Mouse (Mus musculus) midbrain, postnatal 0 days (tissue): ENCODE data around the gene Stmn3. TPM values are rescaled to one million over a fixed set of nuclear protein-coding genes. Genes with fewer than 3 reads are reported as not detected.

Experiments used
- ATAC-seq: fragments of 200-750 bp; cut with Nextera tagmentation; 2 replicates; pipeline ENCODE4 v1.8.0; 2017; ENCODE audit warnings: moderate number of reproducible peaks, mild to moderate bottlenecking, moderate TSS enrichment, moderate library complexity; ENCODE audit not compliant: low FRiP score
- DNase-seq: peaks from one replicate; pipeline ENCODE4 v3.0.0-alpha.2; 2015; ENCODE audit warnings: low spot score
- H3K27ac ChIP-seq: fragments of 300-500 bp; sonication (generic); 2 replicates; pipeline ENCODE4 v1.5.1; 2014; ENCODE audit warnings: low read depth, mild to moderate bottlenecking, low read length, mixed read lengths
- H3K27me3 ChIP-seq: fragments of 300-500 bp; sonication (generic); 2 replicates; pipeline ENCODE4 v1.6.1; 2014; ENCODE audit warnings: low read length, control low read depth, mixed read lengths; ENCODE audit not compliant: insufficient read depth
- H3K36me3 ChIP-seq: fragments of 300-500 bp; sonication (generic); 2 replicates; pipeline ENCODE4 v1.6.1; 2014; ENCODE audit warnings: low read length, control low read depth, mixed read lengths; ENCODE audit not compliant: insufficient read depth
- H3K4me1 ChIP-seq: fragments of 300-500 bp; sonication (generic); 2 replicates; pipeline ENCODE4 v1.6.1; 2014; ENCODE audit warnings: mild to moderate bottlenecking, control low read depth, antibody characterized with exemption, low read length, mixed read lengths; ENCODE audit not compliant: insufficient read depth
- H3K4me2 ChIP-seq: fragments of 300-500 bp; sonication (generic); 2 replicates; pipeline ENCODE4 v1.6.1; 2014; ENCODE audit warnings: low read depth, mild to moderate bottlenecking, low read length, mixed read lengths; ENCODE audit not compliant: poor library complexity, severe bottlenecking
- H3K4me3 ChIP-seq: fragments of 300-500 bp; sonication (generic); 2 replicates; pipeline ENCODE4 v1.5.1; 2014; ENCODE audit warnings: low read depth, mild to moderate bottlenecking, low read length, moderate library complexity
- H3K9ac ChIP-seq: fragments of 300-500 bp; sonication (generic); replicated peaks from 2 replicates; pipeline ENCODE4 v1.6.1; 2014; ENCODE audit warnings: mild to moderate bottlenecking, low read length, moderate library complexity, mixed read lengths; ENCODE audit not compliant: poor library complexity, severe bottlenecking
- H3K9me3 ChIP-seq: fragments of 300-500 bp; sonication (generic); 2 replicates; pipeline ENCODE4 v1.6.1; 2016; ENCODE audit warnings: low read length, control low read depth
- CTCF ChIP-seq: IDR thresholded peaks from 2 replicates; pipeline ENCODE4 v1.5.1; 2016; ENCODE audit warnings: antibody characterized with exemption, mild to moderate bottlenecking
- WGBS: fragments of 180-500 bp; shearing (Covaris S2); extraction: QIAGEN DNeasy Blood & Tissue Kit; methylation state at CpG from one replicate; pipeline ENCODE4 v1.1.7; 2014; 5-methylcytosine and 5-hydroxymethylcytosine counted together
- polyA plus RNA-seq: library from polyadenylated mRNA; unstranded; fragments of >200 nt; fragmentation: Nextera tagmentation; extraction: Ambion mirVana; gene quantifications from 2 replicates; pipeline ENCODE4 v1.2.1, GENCODE M21; 2015
- total RNA-seq: library from RNA; depleted of rRNA; stranded (reverse); fragments of >200 nt; gene quantifications from 2 replicates; pipeline ENCODE4 v1.2.3, GENCODE M21; 2014

The Stmn3 gene
- total and polyA plus RNA-seq, 2 experiments from 2014 or later: 1,471 to 1,883 TPM

DNA sequence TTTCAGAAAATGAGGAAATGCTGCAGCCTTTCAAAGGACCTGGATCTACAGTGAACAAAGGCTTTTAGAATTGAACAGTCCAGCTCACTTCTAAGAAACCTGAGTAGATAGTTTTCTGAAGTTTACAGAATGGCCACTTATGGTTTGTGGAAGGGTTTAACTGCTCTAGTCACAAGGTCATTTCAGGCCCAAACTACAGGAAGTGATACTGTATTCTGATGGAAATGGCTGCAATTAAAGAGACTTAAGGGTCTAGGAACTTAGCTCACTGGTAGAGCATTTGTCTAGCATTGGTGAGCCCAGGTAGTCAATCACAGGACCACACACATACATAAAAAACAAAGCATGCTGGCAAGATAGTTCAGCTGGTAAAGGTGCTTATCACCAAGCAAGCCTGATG, 18.2 kb upstream of the Stmn3 start:
- TF ChIP-seq CTCF: no peak
- Histone ChIP-seq H3K4me1 (no peaks in the 10 kb centered on the region), H3K27ac (no peak overlapping the region), H3K9ac (no peak overlapping the region), H3K36me3 (peaks cover 53% of the 10 kb centered on the region), H3K4me2 (no peak overlapping the region), H3K4me3 (no peak overlapping the region), H3K27me3 (no peaks in the 10 kb centered on the region), H3K9me3 (no peaks in the 10 kb centered on the region)
- DNase-seq: no peak
- ATAC-seq: no peak

- no peak overlapping the region for H3K4me2 ChIP-seq
- no peak overlapping the region for H3K4me3 ChIP-seq
- no peaks in the 10 kb centered on the region for H3K4me1 ChIP-seq
- no peak overlapping the region for H3K9ac ChIP-seq
- H3K9me3 ChIP-seq: no peaks in the 10 kb centered on the region
- 91% methylated on average over 2 of the region's 2 CpGs for WGBS
- no peak for TF ChIP-seq CTCF
- peaks cover 60% of the 10 kb centered on the region for H3K36me3 ChIP-seq
- H3K27me3 ChIP-seq: no peaks in the 10 kb centered on the region
- H3K27ac ChIP-seq: no peak overlapping the region
- DNase-seq (no peak), ATAC-seq (no peak)
These were observed 11.8 kb upstream of the Stmn3 start for GRCm38 (mm10) chr2:181326098-181326497.

DNA sequence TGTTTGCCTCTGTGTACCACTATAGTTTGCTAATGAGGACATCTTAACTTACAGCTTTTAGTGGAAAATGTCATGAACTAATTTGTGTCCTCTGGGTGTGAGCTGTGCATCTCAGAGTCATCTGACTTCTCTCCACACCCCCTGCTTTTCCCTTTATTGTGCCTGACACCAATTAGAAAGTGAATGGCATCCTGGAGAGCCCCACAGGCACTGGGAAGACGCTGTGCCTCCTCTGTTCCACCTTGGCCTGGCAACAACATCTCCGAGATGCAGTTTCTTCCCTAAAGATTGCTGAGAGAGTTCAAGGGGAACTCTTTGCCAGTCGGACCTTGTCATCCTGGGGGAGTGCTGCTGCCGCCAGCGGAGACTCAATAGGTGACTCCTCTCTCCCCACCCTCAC, 7.8 kb upstream of the Stmn3 start:
- H3K9me3 ChIP-seq: no peaks in the 10 kb centered on the region
- no peak overlapping the region for H3K9ac ChIP-seq
- peaks cover 4% of the 10 kb centered on the region for H3K4me1 ChIP-seq
- no peaks in the 10 kb centered on the region for H3K27me3 ChIP-seq
- TF ChIP-seq CTCF: no peak
- no peak for ATAC-seq
- no peak overlapping the region for H3K27ac ChIP-seq
- no peak for DNase-seq
- no peak overlapping the region for H3K4me2 ChIP-seq
- 74% methylated on average over 5 of the region's 5 CpGs for WGBS
- H3K36me3 ChIP-seq: peaks cover 41% of the 10 kb centered on the region
- H3K4me3 ChIP-seq: no peak overlapping the region

DNA sequence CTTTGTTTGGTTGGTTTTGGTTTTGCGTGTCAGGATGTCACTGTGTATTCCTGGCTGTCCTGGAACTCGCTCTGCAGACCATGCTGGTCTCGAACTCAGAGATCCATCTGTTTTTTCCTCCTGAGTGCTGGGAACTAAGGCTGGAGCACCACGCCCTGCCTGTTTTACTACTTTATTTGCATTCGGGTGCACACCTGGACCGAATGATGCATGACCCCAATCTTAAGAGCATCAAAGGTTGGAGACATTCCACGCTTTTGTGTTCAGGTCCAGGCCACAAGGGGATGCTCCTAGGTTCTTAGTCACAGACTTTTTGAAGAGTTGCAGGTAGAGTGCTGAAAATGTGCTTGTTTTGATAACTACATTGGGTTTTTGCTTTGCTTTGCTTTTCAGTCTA, 5.8 kb upstream of the Stmn3 start:
- DNase-seq (no peak), ATAC-seq (no peak)
- peak overlapping the region; percentile 66 for H3K4me2 ChIP-seq
- no peaks in the 10 kb centered on the region for H3K27me3 ChIP-seq
- WGBS: 14% methylated on average over 7 of the region's 7 CpGs
- peak overlapping the region; percentile 60 for H3K4me3 ChIP-seq
- H3K9me3 ChIP-seq: no peaks in the 10 kb centered on the region
- H3K27ac ChIP-seq: no peak overlapping the region
- peaks cover 4% of the 10 kb centered on the region for H3K4me1 ChIP-seq
- peak overlapping the region; percentile 42 for H3K9ac ChIP-seq
- peaks cover 28% of the 10 kb centered on the region for H3K36me3 ChIP-seq
- TF ChIP-seq CTCF: no peak

GRCm38 (mm10) chr2:181319248-181320102, 5.2 kb upstream of the Stmn3 start, which contains the start of gene Rtel1:
Gene Rtel1, plus strand, starts transcription at chr2:181319739.
- H3K36me3 ChIP-seq: peaks cover 23% of the 10 kb centered on the region

GRCm38 (mm10) chr2:181313344-181314079, 788 bp downstream of the Stmn3 start:
- H3K36me3 ChIP-seq: peaks cover 7% of the 10 kb centered on the region
- DNase-seq (peak; percentile 49), ATAC-seq (peak; percentile 71)
- no peak for TF ChIP-seq CTCF
- H3K4me2 ChIP-seq: peak overlapping the region; percentile 85
- no peaks in the 10 kb centered on the region for H3K27me3 ChIP-seq
- peak overlapping the region; percentile 97 for H3K9ac ChIP-seq
- H3K4me1 ChIP-seq: peaks cover 16% of the 10 kb centered on the region; the same call in 1 of the 2 replicates
- H3K27ac ChIP-seq: peak overlapping the region; percentile 98
- H3K4me3 ChIP-seq: peak overlapping the region; percentile 80
- WGBS: under 1% methylated on average over 35 of the region's 35 CpGs
- no peaks in the 10 kb centered on the region for H3K9me3 ChIP-seq

More at GRCm38 (mm10) chr2:181319248-181320102, 5.2 kb upstream of the Stmn3 start, which contains the start of gene Rtel1:
- peaks cover 4% of the 10 kb centered on the region for H3K4me1 ChIP-seq
- H3K4me2 ChIP-seq: peak within 1 kb of the TSS; percentile 66
- DNase-seq (peak; percentile 92), ATAC-seq (peak; percentile 91)
- 6% methylated on average over 40 of the region's 40 CpGs for WGBS
- peak; percentile 35 for TF ChIP-seq CTCF
- H3K27me3 ChIP-seq: no peaks in the 10 kb centered on the region
- H3K9ac ChIP-seq: peak within 1 kb of the TSS; percentile 42
- peak within 1 kb of the TSS; percentile 60 for H3K4me3 ChIP-seq
- no peaks in the 10 kb centered on the region for H3K9me3 ChIP-seq
- H3K27ac ChIP-seq: peak within 1 kb of the TSS; percentile 40; the same call in 1 of the 2 replicates
